Mouse (Mus musculus) heart, embryonic 11.5 days (tissue): Measurements from ENCODE around the gene Relt. TPM values are rescaled to one million over a fixed set of nuclear protein-coding genes. Genes with fewer than 3 reads are reported as not detected.

Experiments used
- ATAC-seq: fragments of 200-750 bp; cut with Nextera tagmentation; replicated peaks from 2 replicates; pipeline ENCODE4 v1.8.0; 2017; ENCODE audit warnings: moderate library complexity; ENCODE audit not compliant: insufficient number of reproducible peaks, low FRiP score, low TSS enrichment
- H3K27ac ChIP-seq: fragments of 300-500 bp; sonication (generic); 2 replicates; pipeline ENCODE4 v1.5.1; 2014; ENCODE audit warnings: mild to moderate bottlenecking, low read depth, low read length
- H3K27me3 ChIP-seq: fragments of 300-500 bp; sonication (generic); 2 replicates; pipeline ENCODE4 v1.6.1; 2014; ENCODE audit warnings: mild to moderate bottlenecking, low read length, mixed read lengths; ENCODE audit not compliant: control insufficient read depth, insufficient read depth
- H3K36me3 ChIP-seq: fragments of 300-500 bp; sonication (generic); 2 replicates; pipeline ENCODE4 v1.6.1; 2014; ENCODE audit warnings: mild to moderate bottlenecking, low read length, moderate library complexity, mixed read lengths; ENCODE audit not compliant: control insufficient read depth, insufficient read depth
- H3K4me1 ChIP-seq: fragments of 300-500 bp; sonication (generic); 2 replicates; pipeline ENCODE4 v1.6.1; 2014; ENCODE audit warnings: low read length; ENCODE audit not compliant: control insufficient read depth, insufficient read depth
- H3K4me2 ChIP-seq: fragments of 300-500 bp; sonication (generic); 2 replicates; pipeline ENCODE4 v1.6.1; 2014; ENCODE audit warnings: mild to moderate bottlenecking, moderate library complexity
- H3K4me3 ChIP-seq: fragments of 300-500 bp; sonication (generic); 2 replicates; pipeline ENCODE4 v1.5.1; 2014; ENCODE audit warnings: low read depth, low read length
- H3K9ac ChIP-seq: fragments of 300-500 bp; sonication (generic); 2 replicates; pipeline ENCODE4 v1.6.1; 2014; ENCODE audit warnings: mild to moderate bottlenecking, low read depth, low read length, moderate library complexity
- H3K9me3 ChIP-seq: fragments of 300-500 bp; sonication (generic); replicated peaks from 2 replicates; pipeline ENCODE4 v1.6.1; 2016; ENCODE audit warnings: low read length; ENCODE audit not compliant: control insufficient read depth
- WGBS: fragments of 180-500 bp; shearing (Covaris S2); extraction: QIAGEN DNeasy Blood & Tissue Kit; methylation state at CpG from one replicate; pipeline ENCODE4 v1.1.7; 2014; ENCODE audit not compliant: insufficient replicate concordance; 5-methylcytosine and 5-hydroxymethylcytosine counted together
- polyA plus RNA-seq: library from polyadenylated mRNA; unstranded; fragments of >200 nt; fragmentation: Nextera tagmentation; extraction: Ambion mirVana; gene quantifications from 2 replicates; pipeline ENCODE4 v1.2.1, GENCODE M21; 2014

Gene Relt
- 2.3 and 3.0 TPM in 2 replicates for polyA plus RNA-seq

- ATAC-seq, result peak; percentile 85
- Histone ChIP-seq H3K9ac (peak within 1 kb of the TSS; percentile 79), H3K36me3 (no peaks in the 10 kb centered on the region), H3K4me2 (peak within 1 kb of the TSS; percentile 97), H3K27ac (peak within 1 kb of the TSS; percentile 70), H3K27me3 (no peaks in the 10 kb centered on the region), H3K4me1 (peaks cover 20% of the 10 kb centered on the region), H3K4me3 (peak within 1 kb of the TSS; percentile 65), H3K9me3 (no peaks in the 10 kb centered on the region)
- under 1% methylated on average over 85 of the region's 91 CpGs for WGBS
These were observed at the start of gene Relt for GRCm38 (mm10) chr7:100862828-100863638. Relt (minus strand) TSS chr7:100863446.

- H3K27me3 ChIP-seq, result no peaks in the 10 kb centered on the region
- H3K9me3 ChIP-seq, result no peaks in the 10 kb centered on the region
- H3K4me3 ChIP-seq, result no peak overlapping the region
- peaks cover 81% of the 10 kb centered on the region for H3K4me1 ChIP-seq
- H3K4me2 ChIP-seq, result peak overlapping the region; percentile 29
- 25% methylated on average over 9 of the region's 9 CpGs for WGBS
- 0 out of 2 replicates have a peak, but pooled peaks cover under 1% of the 10 kb centered on the region for H3K36me3 ChIP-seq
- ATAC-seq, result no peak
- peak overlapping the region; percentile 62 for H3K27ac ChIP-seq
- no peak overlapping the region for H3K9ac ChIP-seq
These were observed 48.5 kb upstream of the Relt start for GRCm38 (mm10) chr7:100911791-100912190.

GRCm38 (mm10) chr7:100911246-100911770 is 48.1 kb upstream of the Relt start:
- H3K4me3 ChIP-seq, result no peak overlapping the region
- no peak for ATAC-seq
- no peaks in the 10 kb centered on the region for H3K27me3 ChIP-seq
- peak overlapping the region; percentile 29 for H3K4me2 ChIP-seq
- peaks cover 76% of the 10 kb centered on the region for H3K4me1 ChIP-seq
- 0 out of 2 replicates have a peak overlapping the region, but pooled peaks have one; percentile 2 for H3K9ac ChIP-seq
- 13% methylated on average over 2 of the region's 2 CpGs for WGBS
- H3K27ac ChIP-seq, result peak overlapping the region; percentile 62
- no peaks in the 10 kb centered on the region for H3K9me3 ChIP-seq
- no peaks in the 10 kb centered on the region for H3K36me3 ChIP-seq

DNA sequence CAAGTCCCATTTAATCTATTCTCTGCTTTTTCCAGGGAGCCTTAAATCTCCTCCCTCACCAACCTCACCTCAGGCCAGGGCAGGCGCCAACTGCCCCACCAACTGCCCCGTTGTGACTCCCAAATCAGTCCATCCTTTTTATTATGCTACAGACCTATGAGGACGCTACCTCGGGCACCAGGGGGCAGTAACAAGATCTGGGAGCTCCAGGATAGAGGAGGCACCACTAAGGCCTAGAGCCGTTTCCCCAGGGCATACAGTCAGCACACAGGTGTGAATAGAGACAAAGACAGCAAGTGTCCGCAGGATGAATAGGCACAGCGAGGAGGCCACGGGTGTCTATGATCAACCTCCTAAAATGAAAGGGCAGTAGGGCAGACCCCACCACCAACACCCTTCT is 45.3 kb upstream of the Relt start:
- Histone ChIP-seq H3K9me3 (no peaks in the 10 kb centered on the region), H3K4me2 (no peak overlapping the region), H3K9ac (no peak overlapping the region), H3K27ac (no peak overlapping the region), H3K4me3 (no peak overlapping the region), H3K27me3 (no peaks in the 10 kb centered on the region), H3K4me1 (peaks cover 66% of the 10 kb centered on the region), H3K36me3 (no peaks in the 10 kb centered on the region)
- no peak for ATAC-seq
- WGBS, result 41% methylated on average over 8 of the region's 8 CpGs

DNA sequence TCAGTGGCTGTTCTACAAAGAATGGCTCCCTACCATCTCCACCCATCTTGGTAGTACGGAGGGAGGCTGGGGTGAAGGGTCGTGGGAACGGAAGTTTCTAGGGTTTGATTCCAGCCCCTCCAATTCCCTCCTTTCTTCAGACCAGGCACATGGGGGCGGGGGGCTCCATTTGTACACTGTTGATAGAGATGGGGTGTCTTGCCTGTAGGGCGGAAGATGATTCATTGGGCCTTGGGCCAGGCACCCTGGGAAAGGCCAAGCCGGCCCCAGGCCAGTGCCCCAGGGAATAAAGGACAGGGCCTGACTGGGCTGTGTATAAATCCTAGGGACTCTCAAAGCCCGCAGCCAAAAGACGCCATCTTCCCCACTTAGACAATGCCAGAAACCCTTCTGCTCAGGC is 44.8 kb upstream of the Relt start:
- H3K9me3 ChIP-seq, result no peaks in the 10 kb centered on the region
- 84% methylated on average over 7 of the region's 8 CpGs for WGBS
- peaks cover 61% of the 10 kb centered on the region for H3K4me1 ChIP-seq
- no peak overlapping the region for H3K9ac ChIP-seq
- H3K27ac ChIP-seq, result no peak overlapping the region; the same call in 1 of the 2 replicates
- no peak overlapping the region for H3K4me3 ChIP-seq
- H3K27me3 ChIP-seq, result no peaks in the 10 kb centered on the region
- no peak overlapping the region for H3K4me2 ChIP-seq
- H3K36me3 ChIP-seq, result no peaks in the 10 kb centered on the region
- no peak for ATAC-seq

DNA sequence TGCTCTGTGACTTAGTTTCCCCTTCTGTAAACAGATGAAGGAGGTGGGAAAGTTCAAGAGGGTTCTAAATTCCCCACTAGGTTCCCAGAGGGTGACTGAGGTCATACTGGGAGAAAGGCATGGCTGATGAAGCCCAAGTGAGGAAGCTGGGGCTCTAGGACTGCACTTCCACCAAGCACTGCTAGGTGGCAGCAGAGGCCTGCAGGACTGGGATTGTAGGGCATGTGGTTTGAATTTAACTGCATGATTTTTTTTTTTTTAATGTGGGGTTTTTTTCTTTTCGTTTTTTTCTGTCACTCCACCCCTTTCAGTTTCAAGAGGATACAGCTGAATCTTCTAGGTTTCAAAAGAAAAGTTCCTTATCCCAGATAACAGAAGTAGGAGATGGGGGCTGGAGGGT is 44.0 kb upstream of the Relt start:
- Histone ChIP-seq H3K4me1 (peaks cover 53% of the 10 kb centered on the region), H3K27ac (no peak overlapping the region)

DNA sequence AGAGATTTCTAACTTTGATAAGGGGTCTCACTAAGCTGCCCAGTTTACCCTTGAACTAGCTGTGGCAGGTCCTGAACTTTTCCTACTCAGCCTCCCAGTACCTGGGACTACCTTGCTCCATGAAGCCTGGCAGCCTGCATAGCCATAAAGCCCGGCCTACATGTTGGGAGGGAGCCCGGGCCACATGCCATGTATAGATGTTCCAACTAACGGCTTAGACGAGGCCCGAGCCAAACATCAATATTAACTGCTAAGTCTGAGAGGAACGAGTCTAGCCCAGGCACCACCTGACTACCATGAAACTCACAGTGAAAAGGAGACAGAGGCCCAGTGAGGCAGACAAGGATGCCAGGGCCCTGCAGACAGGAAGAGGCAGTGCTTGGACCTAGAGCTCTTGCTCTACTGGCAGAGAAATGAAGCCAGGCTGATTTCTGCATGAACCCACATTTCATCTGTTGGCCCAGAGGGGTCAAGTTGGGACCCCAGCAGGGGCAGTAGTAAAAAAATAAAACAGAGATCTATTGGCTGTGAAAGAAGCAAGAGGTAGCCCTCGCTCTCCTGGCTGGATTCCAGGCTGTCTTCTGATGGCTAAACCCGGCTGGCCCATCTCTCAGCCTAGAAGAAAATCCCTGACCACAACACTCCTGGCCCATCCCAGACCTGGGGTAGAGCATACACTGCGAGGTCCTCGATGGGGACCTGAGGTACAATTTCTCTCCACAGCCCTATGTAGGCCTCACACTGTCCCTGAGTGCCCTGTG is 43.0 kb upstream of the Relt start:
- no peak for ATAC-seq
- no peak overlapping the region for H3K27ac ChIP-seq
- H3K9me3 ChIP-seq, result no peaks in the 10 kb centered on the region
- H3K9ac ChIP-seq, result no peak overlapping the region
- H3K4me3 ChIP-seq, result no peak overlapping the region
- H3K4me1 ChIP-seq, result peaks cover 43% of the 10 kb centered on the region
- H3K36me3 ChIP-seq, result no peaks in the 10 kb centered on the region
- WGBS, result 88% methylated on average over 10 of the region's 10 CpGs
- H3K4me2 ChIP-seq, result no peak overlapping the region
- no peaks in the 10 kb centered on the region for H3K27me3 ChIP-seq

More for the DNA sequence above, 44.0 kb upstream of the Relt start:
- WGBS, result 7% methylated on average over 1 of the region's 1 CpGs
- no peak for ATAC-seq
- no peaks in the 10 kb centered on the region for H3K9me3 ChIP-seq
- H3K9ac ChIP-seq, result no peak overlapping the region
- no peaks in the 10 kb centered on the region for H3K36me3 ChIP-seq
- H3K4me2 ChIP-seq, result 0 out of 2 replicates have a peak overlapping the region, but pooled peaks have one; percentile 4
- no peaks in the 10 kb centered on the region for H3K27me3 ChIP-seq
- no peak overlapping the region for H3K4me3 ChIP-seq

DNA sequence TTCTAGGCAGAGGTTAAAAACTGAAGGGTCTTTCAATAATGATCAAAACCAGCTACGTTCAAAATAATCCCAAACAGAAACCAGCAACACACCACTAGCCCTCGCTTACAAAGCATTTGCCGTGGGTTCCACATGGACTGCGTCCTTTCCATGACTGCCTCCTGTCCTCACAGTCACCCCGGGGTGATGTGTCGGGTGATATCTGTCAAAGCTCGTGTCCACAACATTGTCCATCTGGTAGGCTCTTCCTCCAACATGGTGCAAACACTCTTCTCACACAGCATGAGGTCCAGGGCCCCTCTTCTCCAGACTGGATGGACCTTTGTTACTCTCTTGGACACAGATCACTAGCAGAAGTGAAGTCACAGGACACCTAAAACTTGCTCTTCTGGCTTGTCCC is 41.8 kb upstream of the Relt start:
- no peaks in the 10 kb centered on the region for H3K27me3 ChIP-seq
- no peaks in the 10 kb centered on the region for H3K36me3 ChIP-seq
- 61% methylated on average over 7 of the region's 7 CpGs for WGBS
- no peak overlapping the region for H3K4me2 ChIP-seq
- H3K4me3 ChIP-seq, result no peak overlapping the region
- no peak overlapping the region for H3K27ac ChIP-seq
- H3K9ac ChIP-seq, result no peak overlapping the region
- H3K9me3 ChIP-seq, result no peaks in the 10 kb centered on the region
- no peak for ATAC-seq
- H3K4me1 ChIP-seq, result peaks cover 31% of the 10 kb centered on the region
